In genomic region chr17:71742935-71743334, GRCm38 (mm10) we compare ENCODE assay signal across 12 mouse cellular contexts. TPM values are rescaled to one million over a fixed set of nuclear protein-coding genes. Genes with fewer than 3 reads are reported as not detected.
A peak's percentile ranks its signal among the peaks of the same experiment; 100 is the strongest.
DNase-seq lines count a peak whose midpoint lies in the region; ATAC-seq and TF ChIP-seq lines count a peak whose summit lies in the region.
"Had no signal": no experiment of that assay in that cellular context is flagged by ENCODE, and none has a peak within 500 bp of the region (broad histone marks: within the 10 kb centered on the region; RNA-seq: fewer than 3 reads in every experiment).

No protein-coding gene starts in this region.

- intact Hi-C loops in left cerebral cortex, adult 2 months (cut with DNase I) = loop anchor here (2.0 kb wide), 1 partner anchor 38 kb away; no protein-coding TSS in a partner anchor

- H3K4me2 ChIP-seq in forebrain, embryonic 16.5 days (ENCODE audit: low read length) = no peak overlapping the region
- H3K4me2 ChIP-seq in lung, embryonic 14.5 days = no peak overlapping the region
- no peak overlapping the region for H3K4me2 ChIP-seq in midbrain, embryonic 15.5 days

- no peak overlapping the region for H3K4me3 ChIP-seq in forebrain, embryonic 10.5 days
- no peak overlapping the region for H3K4me3 ChIP-seq in forebrain, embryonic 16.5 days (replicated peaks; ENCODE audit: low read length)
- H3K4me3 ChIP-seq in lung, embryonic 14.5 days (ENCODE audit: low read depth, low read length) = no peak overlapping the region
- no peak overlapping the region for H3K4me3 ChIP-seq in lung, adult 2 months (replicated peaks; ENCODE audit: extremely low read depth, low read depth, low read length)
- H3K4me3 ChIP-seq in left cerebral cortex, adult 2 months = no peak overlapping the region
- no peak overlapping the region for H3K4me3 ChIP-seq in midbrain, embryonic 15.5 days
- H3K4me3 ChIP-seq: heart, embryonic 10.5 days had no signal

- no peak for TF ChIP-seq CTCF in lung, embryonic 14.5 days (IDR thresholded peaks at IDR 0.05; ENCODE audit: low read depth)
- no peak for TF ChIP-seq CTCF in lung, adult 2 months (IDR thresholded peaks at IDR 0.05; ENCODE audit: insufficient read depth, low read length)
- no peak for TF ChIP-seq CTCF in left cerebral cortex, adult 2 months (IDR thresholded peaks at IDR 0.05)

- H3K27ac ChIP-seq in forebrain, embryonic 10.5 days = 0 out of 2 replicates have a peak overlapping the region, but pooled peaks have one; percentile 13
- no peak overlapping the region for H3K27ac ChIP-seq in forebrain, embryonic 16.5 days (ENCODE audit: low read length)
- no peak overlapping the region for H3K27ac ChIP-seq in lung, embryonic 14.5 days (ENCODE audit: low read depth)
- peak overlapping the region; percentile 44; the same call in 1 of the 2 replicates for H3K27ac ChIP-seq in left cerebral cortex, adult 2 months
- no peak overlapping the region for H3K27ac ChIP-seq in midbrain, embryonic 15.5 days
- H3K27ac ChIP-seq: heart, embryonic 10.5 days; liver, embryonic 14.5 days had no signal

- no peaks in the 10 kb centered on the region for H3K9me3 ChIP-seq in forebrain, embryonic 10.5 days
- H3K9me3 ChIP-seq in forebrain, embryonic 16.5 days (ENCODE audit: control insufficient read depth, low read length) = no peaks in the 10 kb centered on the region
- no peaks in the 10 kb centered on the region for H3K9me3 ChIP-seq in lung, embryonic 14.5 days (ENCODE audit: low read depth, low read length)
- H3K9me3 ChIP-seq in midbrain, embryonic 15.5 days = no peaks in the 10 kb centered on the region
- H3K9me3 ChIP-seq: heart, embryonic 10.5 days had no signal

- DNase-seq in forebrain, embryonic 10.5 days (ENCODE audit: extremely low spot score, low spot score) = no peak
- DNase-seq in lung, embryonic 14.5 days = peak; percentile 72
- no peak for DNase-seq in lung, adult 2 months
- DNase-seq in left cerebral cortex, adult 2 months (ENCODE audit: extremely low spot score in 1 of 2, low spot score in 2 of 2) = peak in 1 of 2 experiments; percentile 47
- DNase-seq in telencephalon, adult 2 months (ENCODE audit: low read depth, low spot score) = peak; percentile 88
- DNase-seq in urinary bladder, adult 2 months (ENCODE audit: low spot score) = no peak
- DNase-seq: embryo, embryonic 11 days had no signal

- no peaks in the 10 kb centered on the region for H3K27me3 ChIP-seq in forebrain, embryonic 10.5 days (ENCODE audit: poor library complexity, severe bottlenecking)
- H3K27me3 ChIP-seq in forebrain, embryonic 16.5 days (replicated peaks; ENCODE audit: control insufficient read depth, insufficient read depth, low read length) = no peaks in the 10 kb centered on the region
- no peaks in the 10 kb centered on the region for H3K27me3 ChIP-seq in lung, embryonic 14.5 days (ENCODE audit: insufficient read depth, low read length)
- no peaks in the 10 kb centered on the region for H3K27me3 ChIP-seq in midbrain, embryonic 15.5 days (replicated peaks)

- no peak for ATAC-seq in forebrain, embryonic 16.5 days
- ATAC-seq in lung, embryonic 14.5 days (ENCODE audit: insufficient read depth) = no peak
- ATAC-seq in midbrain, embryonic 15.5 days (replicated peaks) = no peak

- no peaks in the 10 kb centered on the region for H3K36me3 ChIP-seq in forebrain, embryonic 10.5 days (replicated peaks)
- no peaks in the 10 kb centered on the region for H3K36me3 ChIP-seq in forebrain, embryonic 16.5 days (ENCODE audit: control insufficient read depth, insufficient read depth)
- H3K36me3 ChIP-seq in lung, embryonic 14.5 days (ENCODE audit: insufficient read depth) = no peaks in the 10 kb centered on the region
- H3K36me3 ChIP-seq in midbrain, embryonic 15.5 days (replicated peaks) = no peaks in the 10 kb centered on the region
- H3K36me3 ChIP-seq: heart, embryonic 10.5 days had no signal

- no peak for TF ChIP-seq POLR2A in lung, adult 2 months (IDR thresholded peaks at IDR 0.05; ENCODE audit: borderline replicate concordance, extremely low read depth, low read depth, low read length)

- no peak overlapping the region for H3K9ac ChIP-seq in forebrain, embryonic 16.5 days (replicated peaks; ENCODE audit: low read depth, low read length)
- no peak overlapping the region for H3K9ac ChIP-seq in lung, embryonic 14.5 days
- H3K9ac ChIP-seq in midbrain, embryonic 15.5 days = no peak overlapping the region
- H3K9ac ChIP-seq: liver, embryonic 14.5 days had no signal

- 23% methylated on average over 5 of the region's 5 CpGs for WGBS in forebrain, embryonic 10.5 days
- 3% methylated on average over 5 of the region's 5 CpGs for WGBS in forebrain, embryonic 16.5 days
- WGBS in lung, embryonic 14.5 days = 23% methylated on average over 5 of the region's 5 CpGs
- WGBS in lung, adult 2 months = 34% methylated on average over 5 of the region's 5 CpGs
- 29% methylated on average over 5 of the region's 5 CpGs for WGBS in midbrain, embryonic 15.5 days

- H3K4me1 ChIP-seq in forebrain, embryonic 10.5 days = peaks cover 31% of the 10 kb centered on the region
- H3K4me1 ChIP-seq in forebrain, embryonic 16.5 days (replicated peaks; ENCODE audit: control insufficient read depth, insufficient read depth, low read length) = peaks cover 9% of the 10 kb centered on the region
- no peaks in the 10 kb centered on the region for H3K4me1 ChIP-seq in lung, embryonic 14.5 days (ENCODE audit: insufficient read depth)
- no peaks in the 10 kb centered on the region for H3K4me1 ChIP-seq in lung, adult 2 months (ENCODE audit: control insufficient read depth, insufficient read depth, low read length)
- no peaks in the 10 kb centered on the region for H3K4me1 ChIP-seq in midbrain, embryonic 15.5 days

RNA-seq across cellular contexts. Expression of gene Pcare, which starts 9.8 kb away (rescaled TPM):
- polyA plus RNA-seq in forebrain, embryonic 10.5 days (2016; fragmentation: Nextera tagmentation; extraction: Ambion mirVana) = not detected in 2 replicates
- not detected in 2 replicates for polyA plus RNA-seq in forebrain, embryonic 16.5 days (2015; fragmentation: Nextera tagmentation; extraction: Ambion mirVana)
- polyA plus RNA-seq in lung, embryonic 14.5 days (2014; fragmentation: Nextera tagmentation; extraction: Ambion mirVana) = not detected in 2 replicates
- polyA plus RNA-seq in lung, adult 2 months (2012; rRNA removed) = 0.02 and 0.03 TPM in 2 replicates
- total RNA-seq in left cerebral cortex, adult 2 months (2021) = under 1 TPM; 0.32 to 0.33 TPM
- not detected in 2 replicates for polyA plus RNA-seq in urinary bladder, adult 2 months (2012; rRNA removed)
- polyA plus RNA-seq in midbrain, embryonic 15.5 days (2015; fragmentation: Nextera tagmentation; extraction: Ambion mirVana) = not detected in 2 replicates
- polyA plus RNA-seq: small intestine, adult 2 months had no signal

RNA-seq across cellular contexts. Expression of gene Clip4, which starts 25.3 kb away (rescaled TPM):
- 4.4 and 5.1 TPM in 2 replicates for polyA plus RNA-seq in forebrain, embryonic 10.5 days (2016; fragmentation: Nextera tagmentation; extraction: Ambion mirVana)
- 10.8 and 10.9 TPM in 2 replicates for polyA plus RNA-seq in forebrain, embryonic 16.5 days (2015; fragmentation: Nextera tagmentation; extraction: Ambion mirVana)
- 4.3 and 5.3 TPM in 2 replicates for polyA plus RNA-seq in lung, embryonic 14.5 days (2014; fragmentation: Nextera tagmentation; extraction: Ambion mirVana)
- 14.7 and 25.9 TPM in 2 replicates for polyA plus RNA-seq in lung, adult 2 months (2012; rRNA removed)
- total RNA-seq in left cerebral cortex, adult 2 months (2021) = 10 to 100 TPM; 71.9 to 74.0 TPM
- polyA plus RNA-seq in urinary bladder, adult 2 months (2012; rRNA removed) = 17.5 and 18.9 TPM in 2 replicates
- polyA plus RNA-seq in midbrain, embryonic 15.5 days (2015; fragmentation: Nextera tagmentation; extraction: Ambion mirVana) = 12.7 and 13.7 TPM in 2 replicates

Comparison
In these comparisons a context has a peak if more than half of its experiments do, and no peak if none do; other contexts are left out.
1. DNase-seq: peak in lung, embryonic 14.5 days (single experiment) and telencephalon, adult 2 months (single experiment); none in forebrain, embryonic 10.5 days (single experiment), lung, adult 2 months (single experiment) and urinary bladder, adult 2 months (single experiment).
2. H3K27ac ChIP-seq: peak in forebrain, embryonic 10.5 days (single experiment) and left cerebral cortex, adult 2 months (single experiment); none in forebrain, embryonic 16.5 days (single experiment), lung, embryonic 14.5 days (single experiment) and midbrain, embryonic 15.5 days (single experiment).